Mouse (Mus musculus) stomach, postnatal 0 days (tissue): ENCODE results near the gene Plekhg3.

ENCODE experiments used
- CTCF ChIP-seq: IDR thresholded peaks from 2 replicates; pipeline ENCODE4 v1.5.1; 2016; ENCODE audit warnings: antibody characterized with exemption, low read depth, mild to moderate bottlenecking, moderate library complexity
- EP300 ChIP-seq: optimal IDR thresholded peaks from 2 replicates; pipeline ENCODE3; 2016; ENCODE audit warnings: antibody characterized with exemption

- TF ChIP-seq EP300 (no peak), CTCF (no peak)
Observed at GRCm38 (mm10) chr12:76591037-76591436, 60.3 kb downstream of the Plekhg3 start.
